Mouse (Mus musculus) ES-E14 (cell line): ENCODE measurements around the gene Bach1. TPM values are rescaled to one million over a fixed set of nuclear protein-coding genes. Genes with fewer than 3 reads are reported as not detected.

ENCODE experiments used
- DNase-seq: peaks from one replicate; pipeline ENCODE4 v3.0.0-alpha.2; 2013; ENCODE audit warnings: low read depth, low spot score
- H3K27ac ChIP-seq: 2 replicates; pipeline ENCODE4 v1.5.1; 2012; ENCODE audit warnings: low read depth, mild to moderate bottlenecking, low read length, moderate library complexity, mixed read lengths; ENCODE audit not compliant: poor library complexity, insufficient read depth, severe bottlenecking
- H3K36me3 ChIP-seq: 2 replicates; pipeline ENCODE4 v1.6.1; 2012; ENCODE audit warnings: mild to moderate bottlenecking, low read length, moderate library complexity, mixed read lengths; ENCODE audit not compliant: control insufficient read depth, poor library complexity, insufficient read depth, severe bottlenecking
- H3K4me1 ChIP-seq, 2 experiments: fragments of 150-350 bp in 1 of 2; sonication (generic) in 1 of 2; 2 replicates each; pipeline ENCODE4 v1.6.1; 2012; ENCODE audit warnings: low read length in 2 of 2, mild to moderate bottlenecking in 1 of 2, mixed read lengths in 1 of 2; ENCODE audit not compliant: control insufficient read depth in 2 of 2, insufficient read depth in 2 of 2, poor library complexity in 1 of 2
- H3K4me3 ChIP-seq, 2 experiments: fragments of 150-350 bp in 1 of 2; sonication (generic) in 1 of 2; 2 replicates each; pipeline ENCODE4 v1.5.1; 2012; ENCODE audit warnings: low read length in 2 of 2, low read depth in 1 of 2, mild to moderate bottlenecking in 1 of 2, mixed read lengths in 1 of 2; ENCODE audit not compliant: insufficient read depth in 1 of 2, poor library complexity in 1 of 2, severe bottlenecking in 1 of 2
- H3K9ac ChIP-seq: 2 replicates; pipeline ENCODE4 v1.6.1; 2012; ENCODE audit warnings: low read depth, mild to moderate bottlenecking, low read length, mixed read lengths; ENCODE audit not compliant: poor library complexity, insufficient read depth, severe bottlenecking
- H3K9me3 ChIP-seq: fragments of 150-350 bp; sonication (generic); 2 replicates; pipeline ENCODE4 v1.6.1; 2012; ENCODE audit warnings: low read depth, mild to moderate bottlenecking, low read length; ENCODE audit not compliant: control insufficient read depth, insufficient read depth
- CHD2 ChIP-seq: IDR thresholded peaks from 2 replicates; pipeline ENCODE4 v1.6.1; 2014; ENCODE audit warnings: mild to moderate bottlenecking, low read depth, low read length, inconsistent platforms
- HCFC1 ChIP-seq: IDR thresholded peaks from 2 replicates; pipeline ENCODE4 v1.6.1; 2012; ENCODE audit warnings: low read length, inconsistent platforms, borderline replicate concordance; ENCODE audit not compliant: insufficient read depth
- MAFK ChIP-seq: IDR thresholded peaks from 2 replicates; pipeline ENCODE4 v1.6.1; 2014; ENCODE audit warnings: mild to moderate bottlenecking, low read depth, low read length, inconsistent platforms; ENCODE audit not compliant: insufficient read depth
- ZC3H11A ChIP-seq: IDR thresholded peaks from 2 replicates; pipeline ENCODE4 v1.6.1; 2012; ENCODE audit warnings: low read depth, mild to moderate bottlenecking, inconsistent platforms, low read length, borderline replicate concordance
- ZNF384 ChIP-seq: IDR thresholded peaks from 2 replicates; pipeline ENCODE4 v1.6.1; 2012; ENCODE audit warnings: low read depth, low read length, inconsistent platforms
- in situ Hi-C, 2 experiments: fragments of 600-800 bp; cut with MboI; formaldehyde crosslinking; loops; one replicate each; pipeline ENCODE4 v1.15.1; 2025; ENCODE audit warnings: low sequenced_read_pairs in 2 of 2, inconsistent platforms in 1 of 2; ENCODE audit not compliant: unreplicated experiment in 2 of 2
- total RNA-seq: library from RNA; depleted of rRNA; stranded (reverse); fragments of 300-350 nt; gene quantifications from 2 replicates; pipeline ENCODE4 v1.2.3, GENCODE M21; 2012

Gene Bach1
- total RNA-seq, 1 experiment = 19.5 TPM

DNA sequence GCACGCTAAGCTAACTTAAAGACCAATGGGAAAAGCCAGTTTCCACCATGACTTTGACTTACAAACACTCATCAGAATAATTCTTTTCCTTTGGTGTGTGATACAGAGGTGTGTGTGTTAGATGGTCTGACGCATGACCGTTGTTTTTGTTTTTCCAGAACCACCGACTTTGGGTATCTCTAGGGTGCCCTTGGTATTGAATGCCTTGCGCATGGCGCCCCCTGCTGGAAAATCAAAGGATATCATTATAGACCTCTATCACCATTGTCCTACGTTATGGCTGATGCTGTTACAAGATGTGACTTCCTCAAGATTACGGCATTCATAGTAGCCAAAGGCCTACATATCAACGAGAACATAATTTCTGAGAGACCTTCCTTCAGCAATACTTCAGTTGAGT, 56.1 kb downstream of the Bach1 start:
- in situ Hi-C loops = loop anchor here (10.0 to 25.0 kb wide), 2 partner anchors 240 to 243 kb away; no protein-coding TSS in a partner anchor
- no peaks in the 10 kb centered on the region for H3K9me3 ChIP-seq
- DNase-seq = peak; percentile 60
- TF ChIP-seq CHD2 (no peak), ZNF384 (no peak), ZC3H11A (no peak), MAFK (no peak)
- H3K27ac ChIP-seq = no peak overlapping the region
- no peaks in the 10 kb centered on the region for H3K36me3 ChIP-seq
- H3K4me3 ChIP-seq = no peak overlapping the region
- no peaks in the 10 kb centered on the region for H3K4me1 ChIP-seq
- no peak overlapping the region for H3K9ac ChIP-seq

- Histone ChIP-seq H3K4me1 (no peaks in the 10 kb centered on the region), H3K36me3 (no peaks in the 10 kb centered on the region), H3K9ac (no peak overlapping the region), H3K9me3 (no peaks in the 10 kb centered on the region), H3K27ac (no peak overlapping the region), H3K4me3 (no peak overlapping the region)
- DNase-seq = no peak
- in situ Hi-C loops = loop anchor here (10.0 to 25.0 kb wide), 2 partner anchors 241 to 244 kb away; no protein-coding TSS in a partner anchor
- TF ChIP-seq CHD2 (no peak), HCFC1 (no peak), MAFK (no peak), ZNF384 (no peak), ZC3H11A (no peak)
Observed at GRCm38 (mm10) chr16:87755915-87756314, 57.2 kb downstream of the Bach1 start.

DNA sequence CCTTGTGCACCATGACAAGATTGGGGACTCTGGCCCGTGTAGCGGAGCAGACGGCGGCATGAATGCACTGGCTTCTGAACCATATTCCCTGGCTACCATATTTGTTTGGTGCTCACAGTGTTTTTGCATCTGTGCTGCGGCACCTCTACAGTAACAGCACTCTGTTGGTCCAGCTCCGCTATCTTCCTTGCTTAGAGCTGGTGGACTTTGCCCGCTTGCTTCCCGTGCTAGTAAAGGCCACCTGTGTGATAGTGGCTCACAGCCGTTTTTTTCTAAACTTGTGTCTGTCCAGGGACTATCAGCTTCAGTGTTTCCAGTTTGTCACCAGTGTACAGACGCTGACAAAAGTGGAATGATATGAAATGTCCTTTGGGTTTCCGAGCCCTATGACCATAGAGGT, 59.3 kb downstream of the Bach1 start:
- Histone ChIP-seq H3K4me3 (no peak overlapping the region), H3K36me3 (no peaks in the 10 kb centered on the region), H3K9me3 (no peaks in the 10 kb centered on the region), H3K4me1 (no peaks in the 10 kb centered on the region), H3K27ac (no peak overlapping the region), H3K9ac (no peak overlapping the region)
- in situ Hi-C loops = loop anchor here (10.0 to 25.0 kb wide), 2 partner anchors 243 to 246 kb away; no protein-coding TSS in a partner anchor
- DNase-seq = no peak
- no peak for TF ChIP-seq ZC3H11A
- no peak for TF ChIP-seq ZNF384
- no peak for TF ChIP-seq CHD2

DNA sequence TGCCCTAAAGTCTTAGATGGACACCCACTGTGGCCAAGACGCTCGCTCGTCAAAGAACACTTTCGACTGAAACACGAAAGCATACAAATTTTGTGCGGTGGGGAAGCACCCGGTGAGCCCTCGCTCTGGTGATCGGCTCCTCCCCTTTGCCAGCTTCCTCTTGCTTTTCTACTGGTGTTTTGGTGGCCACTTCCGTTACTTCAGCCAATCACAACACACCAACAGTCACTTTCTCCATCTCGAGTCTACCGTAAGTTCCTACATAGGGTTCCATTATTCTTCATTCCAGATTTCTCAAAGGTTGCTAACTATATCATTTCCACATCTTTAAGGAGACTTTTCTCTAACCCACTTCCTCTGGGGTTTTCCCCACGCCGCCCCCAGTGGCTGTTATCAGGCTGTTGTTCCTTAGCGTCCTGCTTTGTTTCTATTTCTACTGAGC, 65.9 kb downstream of the Bach1 start:
- in situ Hi-C loops = loop anchor here in 1 of 2 experiments (25.0 kb wide), 1 partner anchor 252 kb away; no protein-coding TSS in a partner anchor
- no peak for DNase-seq
- H3K4me3 ChIP-seq = no peak overlapping the region
- H3K9ac ChIP-seq = no peak overlapping the region
- H3K4me1 ChIP-seq = no peaks in the 10 kb centered on the region
- no peaks in the 10 kb centered on the region for H3K9me3 ChIP-seq
- H3K36me3 ChIP-seq = no peaks in the 10 kb centered on the region
- TF ChIP-seq HCFC1 (no peak), ZC3H11A (no peak), ZNF384 (no peak), MAFK (no peak), CHD2 (no peak)
- H3K27ac ChIP-seq = no peak overlapping the region

- no peaks in the 10 kb centered on the region for H3K4me1 ChIP-seq
- no peak overlapping the region for H3K27ac ChIP-seq
- H3K9me3 ChIP-seq = no peaks in the 10 kb centered on the region
- H3K9ac ChIP-seq = no peak overlapping the region
- TF ChIP-seq MAFK (no peak), ZC3H11A (no peak), CHD2 (no peak), HCFC1 (no peak), ZNF384 (no peak)
- no peak overlapping the region for H3K4me3 ChIP-seq
- no peak for DNase-seq
- no peaks in the 10 kb centered on the region for H3K36me3 ChIP-seq
- in situ Hi-C loops = loop anchor here in 1 of 2 experiments (25.0 kb wide), 1 partner anchor 254 kb away; no protein-coding TSS in a partner anchor
Observed at GRCm38 (mm10) chr16:87765984-87766383, 67.2 kb downstream of the Bach1 start.
